Mouse (Mus musculus): Measurements from ENCODE around the gene Pcdh15. TPM values are rescaled to one million over a fixed set of nuclear protein-coding genes. Genes with fewer than 3 reads are reported as not detected.

Gene Pcdh15
- polyA plus RNA-seq, 1 experiment, result 23.2 TPM

DNA sequence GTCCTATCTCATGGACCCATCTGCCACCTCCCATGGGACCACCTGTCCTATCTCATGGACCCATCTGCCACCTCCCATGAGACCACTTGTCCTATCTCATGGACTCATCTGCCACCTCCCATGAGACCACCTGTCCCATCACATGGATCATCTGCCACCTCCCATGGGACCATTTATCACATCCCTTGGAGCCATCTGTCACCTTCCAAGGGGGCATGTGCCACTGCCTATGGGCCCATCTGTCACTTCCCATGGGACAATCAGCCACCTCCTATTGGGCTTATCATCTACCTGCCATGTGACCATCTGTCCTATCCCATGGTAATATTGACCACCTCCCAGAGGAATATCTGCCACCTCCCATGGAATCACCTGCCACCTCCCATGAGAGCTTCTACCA lies 832.0 kb downstream of the Pcdh15 start:
- DNase-seq (ENCODE audit: extremely low spot score in 1 of 2, low spot score in 1 of 2), result no peak

DNA sequence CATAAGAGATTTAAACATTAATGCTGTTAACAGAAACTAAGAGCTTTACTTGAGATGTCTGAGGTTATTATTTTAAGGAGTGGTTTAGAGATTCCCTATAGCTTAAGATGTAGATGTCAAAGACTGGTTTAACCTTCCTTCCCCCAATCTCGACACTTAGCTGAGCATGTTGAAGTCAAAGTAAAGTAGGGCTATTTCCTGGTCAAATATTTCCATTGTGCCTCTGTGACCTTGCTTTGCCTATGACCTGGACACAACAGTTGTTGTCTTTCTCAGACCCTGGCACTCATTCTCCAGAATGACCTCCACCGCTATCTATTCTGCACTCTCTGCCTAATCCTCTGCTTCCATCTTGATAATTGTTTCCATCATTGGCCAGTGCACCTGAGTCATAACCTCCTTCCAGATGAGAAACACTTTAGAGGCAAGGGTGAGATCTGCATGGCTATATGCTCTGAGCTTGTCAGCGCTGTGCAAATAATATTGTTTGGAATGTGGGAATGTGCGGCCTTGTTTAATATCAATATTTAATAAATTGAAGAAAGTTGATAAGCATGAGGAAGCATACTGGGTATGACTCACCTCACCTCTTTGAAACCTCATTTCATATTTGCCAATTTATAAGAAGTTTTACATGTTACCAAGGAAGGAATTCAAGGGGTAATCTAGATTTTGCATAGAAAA lies 833.0 kb downstream of the Pcdh15 start:
- DNase-seq (ENCODE audit: extremely low spot score in 1 of 2, low spot score in 1 of 2), result no peak

DNA sequence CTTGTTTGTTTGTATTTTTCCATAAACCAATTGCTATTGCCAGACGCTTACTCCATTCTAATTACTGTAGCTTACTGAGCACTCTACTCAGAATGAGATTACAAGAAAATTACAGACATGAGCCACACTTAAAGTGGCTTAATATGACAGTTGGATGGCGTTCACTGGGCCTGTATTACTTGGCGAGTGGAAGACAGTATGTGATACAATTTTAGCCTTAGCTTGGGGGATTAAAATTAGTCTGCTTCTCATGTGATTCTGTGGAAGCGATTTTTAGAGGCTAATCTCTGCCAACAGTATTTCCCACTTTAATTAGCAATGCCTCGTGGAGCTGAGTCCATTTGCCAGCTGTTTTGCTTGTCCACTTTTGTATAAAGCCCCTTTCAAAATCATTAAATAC lies 837.0 kb downstream of the Pcdh15 start:
- DNase-seq (ENCODE audit: extremely low spot score in 1 of 2, low spot score in 1 of 2), result no peak

DNA sequence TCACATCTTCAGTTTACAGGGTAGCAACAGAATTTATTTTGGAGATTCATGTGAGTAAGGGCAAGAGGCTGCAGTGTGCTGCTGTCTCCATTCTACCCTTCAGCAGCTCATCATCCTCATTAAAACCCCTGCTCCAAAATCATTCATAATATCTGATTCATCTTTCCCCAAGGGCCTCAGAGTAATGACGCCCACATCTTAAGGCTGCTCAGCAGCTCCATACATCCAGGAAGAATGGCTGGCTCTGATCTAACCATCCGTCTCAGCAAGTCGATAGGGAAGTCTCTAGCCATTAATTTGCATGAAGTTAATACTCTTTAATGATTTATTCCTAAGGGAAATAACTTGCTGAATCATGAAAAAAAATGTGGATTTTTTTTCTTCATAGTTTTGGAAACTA lies 839.8 kb downstream of the Pcdh15 start:
- DNase-seq (ENCODE audit: extremely low spot score in 1 of 2, low spot score in 1 of 2), result no peak

DNA sequence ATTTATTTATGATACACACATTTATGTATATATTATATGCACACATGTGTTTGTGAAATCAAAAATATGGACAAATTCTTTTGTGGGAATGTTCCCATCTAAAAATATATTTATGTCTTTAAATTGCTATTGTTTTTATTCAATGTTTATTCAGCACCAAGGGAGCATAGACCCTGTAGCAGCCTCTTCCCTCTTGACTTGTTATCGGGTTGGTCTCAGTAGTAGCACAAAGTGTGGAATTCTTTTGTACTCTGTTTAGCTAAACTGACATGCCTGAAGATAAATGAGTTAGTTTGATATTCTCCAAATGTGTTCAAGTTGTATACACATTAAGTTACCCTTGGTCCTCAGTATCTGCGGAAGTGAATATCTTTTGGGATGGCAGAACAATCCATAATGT lies 848.7 kb downstream of the Pcdh15 start:
- DNase-seq (ENCODE audit: extremely low spot score in 1 of 2, low spot score in 1 of 2), result no peak

DNA sequence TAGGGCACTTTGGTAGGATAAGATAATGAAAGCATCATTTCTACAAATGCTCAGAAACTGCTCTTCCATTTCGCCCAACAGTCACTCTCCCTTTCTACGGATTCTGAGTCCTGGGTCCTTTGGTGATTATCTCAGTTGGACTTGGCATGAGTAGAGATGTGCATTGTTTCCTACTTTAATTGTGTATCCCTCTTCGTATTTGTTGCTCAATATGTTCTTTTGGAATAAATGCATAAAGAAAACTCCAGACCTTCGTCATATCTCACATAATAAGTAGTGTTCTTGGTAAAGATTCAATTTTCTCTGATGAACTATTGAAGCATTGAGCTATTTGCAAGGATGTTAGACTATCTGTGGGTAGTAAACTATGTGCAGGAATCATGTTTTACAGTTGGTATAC lies 854.2 kb downstream of the Pcdh15 start:
- DNase-seq (ENCODE audit: extremely low spot score in 1 of 2, low spot score in 1 of 2), result no peak

DNA sequence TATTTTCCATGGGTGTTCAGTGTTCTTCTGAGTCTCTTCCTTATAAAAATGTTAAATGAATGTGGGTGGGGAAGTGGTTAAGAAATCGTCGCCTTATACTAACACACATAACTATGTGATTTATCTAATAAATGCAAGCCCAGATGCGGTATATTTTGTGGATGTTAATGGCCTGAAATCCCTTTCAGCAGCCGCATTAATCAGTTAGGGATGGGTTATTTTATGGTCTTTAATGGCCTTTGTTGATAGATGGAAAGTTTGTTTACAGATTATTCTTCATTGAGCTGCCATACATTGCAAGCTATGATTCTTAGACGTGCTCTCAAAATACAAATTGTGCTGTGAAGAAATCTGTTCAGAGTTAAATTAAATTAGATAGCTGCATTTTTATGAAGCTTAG lies 884.9 kb downstream of the Pcdh15 start:
- no peak for DNase-seq (ENCODE audit: extremely low spot score in 1 of 2, low spot score in 1 of 2)

DNA sequence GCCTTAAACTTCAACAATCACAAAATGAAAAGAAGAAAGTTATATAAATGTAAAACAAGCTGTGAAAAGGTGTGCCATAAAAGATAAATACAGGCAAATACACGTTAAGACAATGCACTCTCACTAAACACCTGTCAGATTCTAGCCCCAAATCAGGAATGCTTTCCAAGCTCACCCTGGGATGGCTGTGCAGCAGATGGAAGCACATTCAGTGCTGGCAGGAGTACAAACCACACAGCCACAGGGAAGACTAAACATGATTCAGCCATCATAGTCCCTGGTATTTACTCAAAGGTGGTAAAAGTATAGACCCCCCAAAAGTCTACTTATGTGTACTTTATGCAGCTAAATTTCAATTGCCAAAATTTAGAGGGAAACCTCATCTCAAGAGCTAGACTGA lies 909.7 kb downstream of the Pcdh15 start:
- no peak for DNase-seq (ENCODE audit: extremely low spot score in 1 of 2, low spot score in 1 of 2)

DNA sequence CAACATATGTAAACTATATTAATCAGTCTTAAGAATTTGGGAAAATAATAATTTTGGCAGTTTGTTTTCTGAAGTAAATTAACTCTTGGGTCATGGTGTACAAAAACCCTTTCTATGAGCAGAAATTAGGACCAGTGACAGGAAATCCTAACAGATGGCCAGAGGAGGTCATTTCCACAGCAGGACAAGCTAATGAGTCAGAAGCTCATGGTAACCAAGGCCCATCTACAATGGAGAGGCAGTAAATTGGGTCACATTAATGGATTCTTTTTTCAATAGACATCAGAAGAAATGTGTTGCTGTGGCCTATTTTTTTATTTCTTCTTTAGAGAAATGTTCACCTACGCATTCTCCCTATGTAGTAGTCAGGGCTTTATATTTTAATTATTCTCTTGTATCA lies 923.9 kb downstream of the Pcdh15 start:
- peak in 1 of 2 experiments; percentile 1 for DNase-seq (ENCODE audit: extremely low spot score in 1 of 2, low spot score in 1 of 2)

DNA sequence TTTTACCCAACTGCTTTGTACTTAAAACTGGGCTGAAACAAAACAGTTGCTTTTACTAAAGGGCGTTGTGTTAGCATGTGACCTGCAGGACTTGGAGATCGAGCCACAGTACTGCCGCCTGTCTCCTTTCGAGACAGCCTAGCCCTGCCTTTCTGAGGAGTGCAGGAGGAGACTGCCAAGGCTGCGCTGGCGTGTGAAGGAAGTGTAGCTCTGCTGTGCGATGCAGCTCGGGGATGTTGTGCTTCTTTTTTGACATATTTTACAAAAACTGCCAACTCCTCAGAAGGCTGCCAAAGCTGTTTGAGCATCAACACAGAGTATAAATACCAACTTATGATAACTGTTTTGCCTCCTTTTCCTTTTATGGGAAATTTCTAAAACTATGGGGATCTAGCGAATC lies 953.9 kb downstream of the Pcdh15 start:
- peak; percentile 24 to 72 for DNase-seq (ENCODE audit: extremely low spot score in 1 of 2, low spot score in 1 of 2)

DNA sequence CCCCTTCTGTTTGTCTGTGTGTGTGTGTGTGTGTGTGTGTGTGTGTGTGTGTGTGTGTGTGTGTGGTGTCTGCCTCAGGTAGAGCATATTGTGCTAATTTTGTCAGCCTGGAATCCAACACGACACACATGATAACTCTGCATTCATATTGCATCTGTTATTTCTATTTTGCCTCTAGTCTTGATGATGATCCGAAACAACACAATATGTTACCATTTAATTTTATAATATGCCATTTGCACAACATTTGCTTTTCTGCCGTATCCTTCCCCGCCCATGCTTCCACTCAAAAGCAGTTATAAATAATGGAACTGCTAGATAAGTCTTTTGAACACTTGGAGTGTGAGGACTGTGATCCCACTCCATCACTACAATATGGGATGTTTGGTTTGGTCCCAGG lies 987.5 kb downstream of the Pcdh15 start:
- DNase-seq (ENCODE audit: extremely low spot score in 1 of 2, low spot score in 1 of 2), result peak in 1 of 2 experiments; percentile 6

DNA sequence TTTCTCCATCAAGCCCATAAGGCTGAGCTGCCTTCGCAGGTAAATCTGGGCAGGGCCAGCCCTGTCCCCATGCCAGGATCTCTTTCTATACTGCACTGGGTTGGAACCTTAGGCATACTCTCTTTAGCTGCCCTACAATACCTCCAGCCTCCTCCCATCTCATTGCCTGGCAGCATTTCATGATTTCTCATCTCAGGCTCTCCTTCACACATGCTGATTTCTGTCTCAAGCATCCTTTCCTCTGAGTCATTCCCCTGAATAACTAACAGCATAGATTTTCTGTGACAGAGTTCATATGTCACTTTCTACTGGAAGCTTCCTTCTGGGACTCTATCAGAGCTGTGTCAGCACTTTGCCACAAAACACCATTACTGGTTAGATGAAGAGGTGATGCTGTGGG lies 999.2 kb downstream of the Pcdh15 start:
- DNase-seq (ENCODE audit: extremely low spot score in 1 of 2, low spot score in 1 of 2), result peak in 1 of 2 experiments; percentile 54

DNA sequence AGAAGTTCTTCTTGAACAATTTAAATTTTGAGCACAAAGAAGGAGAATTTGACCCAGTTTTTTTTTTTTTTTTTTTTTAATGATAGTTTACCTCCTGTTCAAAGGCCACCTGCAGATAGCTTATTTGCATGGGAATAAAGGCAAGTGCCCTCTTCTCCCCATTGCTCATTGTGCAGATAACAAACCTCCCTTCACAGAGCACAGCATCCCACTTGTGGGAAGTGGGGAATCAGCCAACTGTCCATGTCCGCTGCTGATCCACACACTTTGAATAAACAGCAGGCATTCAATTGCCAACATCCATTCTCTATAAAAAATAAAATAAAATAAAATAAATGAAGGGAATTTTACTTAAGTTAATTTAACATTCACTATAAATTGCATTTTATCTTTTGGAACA lies 1015.0 kb downstream of the Pcdh15 start:
- peak in 1 of 2 experiments; percentile 11 for DNase-seq (ENCODE audit: extremely low spot score in 1 of 2, low spot score in 1 of 2)

DNA sequence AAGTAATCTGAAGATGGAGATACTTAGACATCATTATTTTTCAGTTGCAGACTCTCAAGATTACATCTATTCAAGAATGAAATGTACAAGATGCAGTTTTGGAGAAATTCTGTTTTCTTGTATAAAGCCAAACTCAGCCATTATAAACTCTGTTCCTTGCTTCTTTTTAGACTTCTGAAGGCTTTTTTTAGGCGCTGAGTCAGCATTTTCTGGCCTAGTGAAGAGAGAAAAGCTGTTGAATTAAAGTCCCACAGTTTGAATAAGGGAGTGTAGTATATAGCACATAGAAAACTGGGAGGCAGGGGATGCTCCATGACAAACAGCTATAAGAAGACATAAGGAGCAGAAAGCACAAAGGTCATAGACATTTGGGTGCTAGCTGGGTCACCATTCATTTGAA lies 1017.7 kb downstream of the Pcdh15 start:
- DNase-seq (ENCODE audit: extremely low spot score in 1 of 2, low spot score in 1 of 2), result peak in 1 of 2 experiments; percentile 30

DNA sequence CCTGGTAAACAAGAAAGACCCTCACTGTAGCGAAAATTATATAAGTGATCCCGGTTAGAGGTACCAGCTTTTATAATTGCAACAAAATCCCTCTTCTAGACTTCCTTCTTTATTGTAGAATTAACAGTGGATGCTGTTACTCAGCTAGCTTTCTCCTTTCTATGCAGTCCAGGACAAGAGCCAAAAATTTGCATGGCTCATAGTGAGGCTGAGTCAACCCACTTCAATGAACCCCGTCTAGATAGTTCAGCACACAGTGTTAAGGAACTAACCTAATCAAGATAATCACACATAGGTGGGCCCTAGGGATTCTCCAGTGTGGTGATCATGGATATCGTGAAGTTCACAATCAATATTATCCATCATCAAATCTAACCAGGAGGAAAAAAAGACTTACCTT lies 1024.3 kb downstream of the Pcdh15 start:
- DNase-seq (ENCODE audit: extremely low spot score in 1 of 2, low spot score in 1 of 2), result peak in 1 of 2 experiments; percentile 14

DNA sequence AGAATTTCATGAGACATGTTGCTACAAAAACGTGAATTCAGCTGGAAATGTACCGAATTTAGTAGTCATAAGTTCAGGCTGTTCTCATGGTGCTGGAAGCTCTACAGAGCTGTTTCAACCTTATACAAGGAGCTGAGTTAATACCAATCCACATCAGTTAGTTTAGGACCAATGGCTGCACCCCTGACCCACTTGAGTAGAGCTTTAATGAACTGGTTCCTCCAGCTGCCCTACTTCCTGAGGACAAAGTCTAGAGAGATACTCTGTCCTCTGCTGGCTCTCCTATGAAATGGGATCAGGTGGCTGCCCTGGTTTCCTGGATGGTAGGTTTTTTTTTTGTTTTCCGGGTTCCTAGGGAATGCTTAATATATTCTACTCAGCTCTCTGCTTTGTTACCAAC lies 1030.0 kb downstream of the Pcdh15 start:
- DNase-seq (ENCODE audit: extremely low spot score in 1 of 2, low spot score in 1 of 2), result no peak

DNA sequence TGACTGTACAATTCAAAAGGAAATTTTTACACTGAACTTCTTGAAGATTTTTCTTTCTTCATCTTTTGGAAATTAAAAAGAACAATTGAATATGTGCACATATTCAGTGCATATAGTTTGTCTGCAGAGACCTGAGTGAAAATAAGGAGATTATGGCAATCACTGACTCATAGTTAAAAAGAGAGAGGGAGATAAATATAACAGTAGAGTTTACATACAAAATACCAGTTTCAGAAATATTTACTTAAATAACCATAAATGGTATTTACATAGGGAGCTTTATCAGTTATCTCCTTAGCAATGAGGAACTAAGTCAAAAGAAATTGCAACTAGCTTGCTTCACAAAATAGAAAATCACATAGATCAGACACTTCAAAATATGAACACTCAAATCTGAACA lies 1030.5 kb downstream of the Pcdh15 start:
- no peak for DNase-seq (ENCODE audit: extremely low spot score in 1 of 2, low spot score in 1 of 2)

DNA sequence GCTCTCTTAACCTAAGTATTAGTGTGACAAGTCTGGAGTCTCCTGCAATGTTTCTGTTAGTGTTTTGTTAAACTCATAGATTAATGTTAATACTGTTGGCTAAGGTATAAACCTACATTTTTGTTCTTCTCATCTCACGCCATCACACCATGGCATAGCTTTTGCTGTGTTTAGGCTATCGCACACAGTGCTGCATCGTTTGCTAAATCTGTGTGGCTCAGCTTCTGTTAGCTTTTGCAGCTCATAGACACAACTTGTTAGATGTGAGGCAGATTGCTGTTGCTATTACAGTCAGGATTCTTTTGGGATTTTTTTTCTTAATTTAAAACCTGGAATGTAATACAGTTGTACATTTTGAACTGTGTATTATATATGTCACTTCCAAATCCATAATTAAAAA lies 1031.7 kb downstream of the Pcdh15 start:
- DNase-seq (ENCODE audit: extremely low spot score in 1 of 2, low spot score in 1 of 2), result no peak

DNA sequence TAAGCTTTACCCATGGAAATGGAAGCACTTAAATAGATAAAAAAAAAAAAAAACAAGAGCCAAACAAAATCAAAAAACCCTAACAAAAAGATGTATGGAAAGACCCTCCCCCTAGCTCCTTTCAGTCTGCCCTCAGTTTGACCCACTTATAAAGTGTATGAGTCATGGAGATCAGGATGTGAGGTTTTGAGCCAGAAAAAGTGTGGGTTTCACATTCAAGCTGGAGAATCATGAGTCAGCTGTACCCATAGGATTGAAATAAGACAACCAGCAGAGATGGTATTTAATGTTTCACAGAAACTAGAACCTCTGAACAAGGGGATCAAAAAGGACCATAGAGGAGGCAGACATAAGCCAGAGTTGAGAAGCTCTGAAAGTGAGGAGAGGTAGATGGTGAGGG lies 1048.8 kb downstream of the Pcdh15 start:
- DNase-seq (ENCODE audit: extremely low spot score in 1 of 2, low spot score in 1 of 2), result peak; percentile 7 to 54

DNA sequence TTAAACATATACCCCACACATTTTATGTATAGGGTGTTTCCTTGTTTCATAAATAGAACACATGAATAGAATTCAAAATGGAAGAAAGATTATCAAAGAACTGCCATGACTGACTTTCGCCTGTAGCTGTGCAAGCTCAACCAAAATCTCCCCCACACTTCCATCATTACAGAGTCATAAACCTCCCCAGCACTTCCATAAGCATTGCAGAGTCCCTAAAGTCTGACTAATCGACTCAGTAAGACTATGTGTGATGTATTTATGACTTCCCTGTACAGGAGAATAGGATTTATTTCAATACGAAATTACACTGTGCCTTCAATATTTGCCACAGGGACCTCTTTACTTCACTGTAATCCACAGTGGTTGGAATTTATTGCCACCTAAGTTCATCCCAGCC lies 1082.8 kb downstream of the Pcdh15 start:
- no peak for DNase-seq (ENCODE audit: extremely low spot score in 1 of 2, low spot score in 1 of 2)

DNA sequence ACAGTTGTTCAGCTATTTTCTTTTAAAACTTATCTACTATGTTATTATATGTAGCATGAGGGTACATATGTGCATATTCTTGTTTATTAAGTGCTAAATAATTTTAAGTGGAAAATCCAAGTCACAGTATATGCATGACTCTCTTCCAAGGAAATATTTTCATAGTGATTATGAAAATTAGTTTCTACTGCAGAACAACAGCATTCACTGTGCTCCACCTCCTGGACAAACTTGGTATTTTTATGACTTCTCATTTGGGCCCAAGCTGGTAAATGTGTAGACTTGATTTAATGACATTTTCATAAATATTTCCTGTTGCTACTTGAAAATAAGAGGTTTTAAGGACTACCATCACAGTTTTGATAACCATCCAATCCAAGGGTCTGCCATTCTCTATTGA lies 1104.5 kb downstream of the Pcdh15 start:
- peak; percentile 12 to 87 for DNase-seq (ENCODE audit: extremely low spot score in 1 of 2, low spot score in 1 of 2)

DNA sequence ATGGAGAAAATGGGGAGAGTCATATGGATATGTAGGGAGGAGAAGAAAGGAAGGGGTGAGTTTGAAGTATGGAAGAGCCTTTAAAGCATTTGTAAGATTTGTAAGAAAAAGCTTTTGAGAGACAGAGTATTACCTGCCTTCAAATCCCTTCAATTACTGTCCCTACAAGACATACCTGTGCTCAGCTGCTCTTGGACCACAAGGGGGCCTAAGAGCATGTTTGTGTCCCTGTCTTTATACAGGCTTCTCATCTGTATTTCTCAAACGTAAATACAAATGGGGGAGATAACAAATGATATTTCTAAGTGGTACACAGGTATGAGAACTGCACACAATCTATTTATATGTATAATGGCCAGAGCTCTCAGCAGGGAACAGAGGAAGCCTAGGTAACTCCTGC lies 1118.1 kb downstream of the Pcdh15 start:
- peak in 1 of 2 experiments; percentile 4 for DNase-seq (ENCODE audit: extremely low spot score in 1 of 2, low spot score in 1 of 2)

DNA sequence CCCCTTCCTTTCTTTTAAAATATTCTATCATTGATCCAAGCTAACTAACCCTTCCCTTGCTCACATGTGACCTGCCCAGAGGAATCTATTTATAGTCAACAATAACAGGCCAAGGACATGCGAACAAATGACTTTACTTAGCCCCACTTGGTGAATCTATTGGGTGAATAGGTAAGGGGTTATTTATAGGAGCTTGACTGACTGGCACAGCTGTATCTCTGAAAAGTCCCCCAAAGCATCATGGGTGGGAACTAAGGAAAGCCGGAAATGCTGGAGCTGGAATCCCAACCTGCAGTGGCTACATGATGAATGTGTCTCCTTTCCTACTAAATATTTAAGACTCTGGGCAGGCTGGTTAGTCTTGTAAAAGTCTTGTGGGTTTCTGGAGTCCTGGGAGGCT lies 1121.3 kb downstream of the Pcdh15 start:
- DNase-seq (ENCODE audit: extremely low spot score in 1 of 2, low spot score in 1 of 2), result no peak
